Mouse (Mus musculus) spleen, embryonic (tissue): ENCODE data around the gene Pdk1.

Experiments used
- CTCF ChIA-PET: fragments of 350-600 bp; sonication (Branson Sonifier 250); formaldehyde crosslinking; loops from one replicate; lab custom pipeline; 2022; lab: Charles Lee

Gene Pdk1

GRCm38 (mm10) chr2:71872801-71873443 is at the start of gene Pdk1:
Gene Pdk1, plus strand, starts transcription at chr2:71873224.
- CTCF ChIA-PET = no interaction called here

DNA sequence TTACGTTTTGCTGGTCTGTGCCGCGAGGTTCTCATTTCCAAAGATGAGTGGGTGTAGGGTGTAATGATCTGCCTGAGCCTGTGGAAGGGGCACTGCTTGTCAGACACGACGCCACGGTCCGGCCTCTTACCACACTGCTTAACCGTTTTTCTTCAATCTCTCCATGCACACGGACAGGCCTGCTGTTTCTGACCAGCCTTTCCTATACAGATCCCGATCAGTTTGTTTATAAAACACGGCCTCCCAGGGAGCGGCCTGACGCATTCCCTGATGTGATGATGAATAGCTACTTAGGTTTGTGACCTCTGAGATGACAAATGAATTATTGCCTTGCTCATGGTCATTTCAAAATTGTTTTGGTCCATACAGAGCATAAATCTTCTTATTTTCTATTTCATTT is 48.9 kb upstream of the Pdk1 start:
- CTCF ChIA-PET = no interaction called here

- CTCF ChIA-PET = no interaction called here
These were observed 45.3 kb upstream of the Pdk1 start for GRCm38 (mm10) chr2:71827711-71828110.

DNA sequence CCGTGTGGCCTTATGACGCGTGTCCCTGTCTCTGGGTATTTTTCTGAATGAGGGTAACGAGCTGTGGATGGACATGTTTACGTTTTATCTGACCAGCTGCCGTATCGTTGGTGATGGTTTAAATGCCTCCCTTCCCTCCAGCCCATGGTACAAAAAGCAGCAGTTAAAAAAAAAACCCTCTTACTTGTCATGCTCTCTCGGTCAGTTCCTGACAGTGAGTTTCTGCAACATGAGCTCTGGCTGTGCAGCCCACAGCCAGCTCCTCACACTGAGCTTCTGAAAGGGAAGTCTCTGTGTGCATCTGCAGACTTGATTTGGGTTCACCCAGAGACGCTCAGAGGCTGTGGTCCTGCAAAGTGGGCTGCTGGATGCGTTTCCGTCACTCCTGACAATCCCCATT is 44.1 kb upstream of the Pdk1 start:
- CTCF ChIA-PET = no interaction called here

DNA sequence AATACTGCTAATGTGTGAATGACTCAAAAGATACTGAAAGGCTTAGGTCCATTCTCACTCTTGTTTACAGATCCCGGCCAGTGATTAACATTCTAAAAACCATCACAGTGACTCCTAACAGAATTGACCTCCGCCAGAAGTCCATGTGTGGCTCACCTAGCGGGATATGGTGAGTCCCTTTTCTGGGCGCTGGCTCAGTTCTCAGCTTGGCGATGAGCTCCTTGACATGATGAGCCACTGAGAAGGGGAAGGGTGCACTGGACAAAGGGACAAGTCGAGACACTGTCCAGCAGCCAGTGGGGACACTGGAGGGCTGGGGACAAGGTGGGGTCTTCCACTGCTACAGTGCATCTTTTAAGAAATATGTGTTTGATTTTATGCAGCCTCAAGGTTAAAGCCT is 39.4 kb upstream of the Pdk1 start:
- CTCF ChIA-PET = interaction anchor here (0.6 kb wide), 1 partner anchor 1574 kb away, joined by 6 read pairs; no protein-coding TSS in a partner anchor

DNA sequence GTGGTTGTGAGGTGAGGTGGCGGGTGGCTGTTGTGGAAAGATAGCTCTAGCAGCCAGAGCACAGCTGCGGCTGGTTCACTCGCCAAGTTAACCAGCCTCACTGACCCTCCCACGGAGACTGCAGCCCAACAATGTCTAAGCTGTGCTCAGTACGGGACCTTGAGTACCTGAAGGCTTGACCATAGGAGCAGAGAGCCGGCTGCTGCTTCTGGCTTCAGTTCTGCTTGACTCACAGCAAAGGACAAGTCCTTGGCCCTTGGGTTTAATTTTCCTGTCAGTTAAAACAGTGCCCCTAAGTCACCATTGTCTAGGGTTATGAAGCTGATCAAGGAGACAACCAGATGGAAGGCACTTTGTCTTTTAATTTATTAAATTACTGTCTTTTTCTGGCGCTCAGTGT is 38.7 kb upstream of the Pdk1 start:
- CTCF ChIA-PET = no interaction called here

GRCm38 (mm10) chr2:71835556-71835955 is 37.5 kb upstream of the Pdk1 start:
- CTCF ChIA-PET = no interaction called here

GRCm38 (mm10) chr2:71836232-71836631 is 36.8 kb upstream of the Pdk1 start:
- CTCF ChIA-PET = no interaction called here

- CTCF ChIA-PET = no interaction called here
These were observed 35.8 kb upstream of the Pdk1 start for GRCm38 (mm10) chr2:71837261-71837660.

- CTCF ChIA-PET = interaction anchor here (0.7 kb wide), 1 partner anchor 147 kb away, joined by 3 read pairs; no protein-coding TSS in a partner anchor
These were observed 35.2 kb upstream of the Pdk1 start for GRCm38 (mm10) chr2:71837791-71838190.

DNA sequence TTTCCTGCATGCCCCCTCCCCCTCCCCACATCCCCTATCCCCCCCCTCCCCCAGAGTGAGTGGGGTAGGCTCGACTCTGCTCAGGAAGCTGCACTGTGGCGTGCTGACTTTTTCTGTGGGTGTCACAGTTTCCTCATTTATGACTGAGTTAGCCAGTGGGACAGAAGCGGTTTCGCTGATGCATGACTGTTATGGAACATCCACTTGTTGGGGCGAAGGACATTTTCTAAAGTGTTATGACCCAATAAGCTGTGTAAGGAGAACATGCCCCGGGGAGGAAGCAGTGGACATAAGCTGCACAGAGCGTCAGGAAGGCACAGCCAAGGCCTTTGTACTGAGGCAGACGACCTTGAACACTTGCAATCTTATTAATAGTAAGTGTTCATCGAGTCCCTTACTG is 29.7 kb upstream of the Pdk1 start:
- CTCF ChIA-PET = interaction anchor here (0.7 kb wide), 1 partner anchor 11 kb away, joined by 6 read pairs; no protein-coding TSS in a partner anchor

DNA sequence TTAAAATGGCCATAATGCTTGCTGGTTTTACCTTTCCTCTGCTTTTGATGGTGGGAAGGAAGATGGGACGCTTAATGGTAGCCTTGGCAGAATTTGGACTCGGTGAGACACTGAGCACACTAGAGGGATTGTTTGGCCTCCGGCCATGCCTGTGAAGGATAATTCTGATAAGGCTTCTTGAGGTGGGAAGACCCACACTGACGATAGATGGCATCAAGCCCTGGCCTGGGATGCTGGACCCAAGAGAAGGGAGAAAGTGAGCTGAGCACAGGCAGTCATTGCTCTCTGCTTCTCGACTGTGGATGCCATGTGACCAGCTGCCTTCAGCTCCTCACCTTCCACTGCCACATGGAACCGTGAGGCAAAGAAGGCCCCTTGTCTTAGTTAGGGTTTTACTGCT is 28.1 kb upstream of the Pdk1 start:
- CTCF ChIA-PET = no interaction called here

- CTCF ChIA-PET = interaction anchor here (1.4 kb wide), 1 partner anchor 36 kb away, joined by 3 read pairs; no protein-coding TSS in a partner anchor
These were observed 20.9 kb upstream of the Pdk1 start for GRCm38 (mm10) chr2:71852161-71852560.

- CTCF ChIA-PET = no interaction called here
These were observed 17.9 kb upstream of the Pdk1 start for GRCm38 (mm10) chr2:71855076-71855475.

DNA sequence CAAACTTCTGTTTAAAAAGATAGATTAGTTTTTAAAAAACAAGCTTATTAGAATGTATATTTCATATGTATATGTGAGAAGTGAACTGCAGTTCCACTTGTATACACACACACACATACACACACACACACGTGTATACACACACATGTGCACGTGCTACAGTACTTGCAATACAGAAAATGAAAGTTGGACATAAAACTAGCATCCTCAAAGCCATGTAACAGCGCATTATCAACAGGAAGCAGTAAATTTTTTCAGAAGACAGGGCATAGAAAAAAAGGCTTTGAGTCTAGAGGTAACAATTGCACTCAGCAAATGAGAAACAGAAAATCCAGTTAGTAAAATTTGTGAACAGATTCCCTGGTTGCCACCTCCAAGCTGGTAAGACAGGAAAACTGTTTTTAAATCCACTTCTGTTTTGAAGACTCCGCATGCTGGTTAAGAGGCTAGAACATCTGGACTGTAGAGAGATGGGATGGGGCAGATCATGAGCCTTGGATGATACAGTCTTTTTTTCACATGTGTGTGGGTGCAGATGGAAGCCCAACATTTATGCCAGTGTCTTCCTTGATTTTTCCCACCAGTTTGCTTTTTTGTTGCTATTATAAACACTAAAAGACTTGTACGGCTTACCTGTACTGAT is 9.4 kb upstream of the Pdk1 start:
- CTCF ChIA-PET = no interaction called here

GRCm38 (mm10) chr2:71865022-71865421 is 8.0 kb upstream of the Pdk1 start:
- CTCF ChIA-PET = interaction anchor here (0.7 kb wide), 1 partner anchor 10 kb away, joined by 3 read pairs; no protein-coding TSS in a partner anchor

- CTCF ChIA-PET = interaction anchor here (0.7 kb wide), 1 partner anchor 23 kb away, joined by 3 read pairs; no protein-coding TSS in a partner anchor
These were observed 7.1 kb upstream of the Pdk1 start for GRCm38 (mm10) chr2:71865935-71866334.

DNA sequence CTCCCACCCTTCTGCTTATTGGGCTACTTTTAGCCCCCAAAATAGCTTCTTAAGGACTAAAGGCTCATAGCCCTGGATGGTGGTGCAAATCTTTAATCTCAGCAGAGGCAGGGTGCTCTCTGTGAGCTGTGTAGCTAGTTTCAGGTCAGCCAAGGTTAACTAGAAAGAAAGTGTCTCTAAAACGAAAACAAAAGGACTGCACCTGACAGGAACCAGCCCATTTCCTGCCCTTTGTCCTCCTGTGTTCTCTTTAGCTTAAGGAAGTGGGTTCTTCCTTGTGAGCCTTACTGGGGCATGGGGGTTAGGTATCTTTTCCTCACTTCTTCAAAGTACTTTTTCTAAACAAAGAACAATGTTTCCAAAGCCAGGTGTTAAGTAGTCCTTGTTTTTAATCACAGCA is 6.5 kb upstream of the Pdk1 start:
- CTCF ChIA-PET = interaction anchor here (0.7 kb wide), 1 partner anchor 24 kb away, joined by 3 read pairs; no protein-coding TSS in a partner anchor

- CTCF ChIA-PET = no interaction called here
These were observed 6.0 kb upstream of the Pdk1 start for GRCm38 (mm10) chr2:71867019-71867418.

DNA sequence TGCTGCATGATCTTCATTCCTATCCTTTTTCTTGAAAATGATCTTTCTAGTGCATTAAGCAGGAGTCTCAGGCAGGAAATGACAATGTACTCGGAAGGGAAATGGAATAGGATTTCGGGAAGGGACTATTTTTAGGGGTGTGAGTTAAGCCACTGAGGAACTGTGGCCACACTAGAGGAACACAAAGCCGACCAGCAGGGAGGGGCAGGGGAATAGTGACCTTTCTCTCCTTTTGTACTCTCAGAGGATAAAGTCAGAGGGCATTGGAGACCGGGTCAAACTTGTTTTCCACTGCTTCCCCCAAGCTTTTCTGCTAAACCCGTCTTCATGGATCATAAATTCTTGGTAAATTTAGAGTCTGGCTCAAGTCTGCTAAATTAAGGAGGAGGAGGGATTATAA is 5.5 kb upstream of the Pdk1 start:
- CTCF ChIA-PET = no interaction called here

- CTCF ChIA-PET = no interaction called here
These were observed 4.8 kb upstream of the Pdk1 start for GRCm38 (mm10) chr2:71868256-71868655.

DNA sequence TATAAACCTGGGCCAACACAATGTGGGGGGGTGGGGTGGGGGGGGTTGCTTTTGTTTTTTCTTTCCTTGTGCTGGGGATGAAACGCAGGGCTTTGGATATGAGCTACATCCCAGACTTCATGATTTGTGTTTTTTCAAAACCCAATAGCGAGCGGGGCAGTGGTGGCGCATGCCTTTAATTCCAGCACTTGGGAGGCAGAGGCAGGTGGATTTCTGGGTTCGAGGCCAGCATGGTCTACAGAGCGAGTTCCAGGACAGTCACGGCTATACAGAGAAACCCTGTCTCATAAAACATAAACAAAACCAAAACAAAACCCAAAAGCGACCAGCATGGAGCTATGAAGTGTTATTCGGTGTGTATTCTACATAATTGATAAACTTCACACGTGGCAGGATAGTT is 883 bp upstream of the Pdk1 start:
- CTCF ChIA-PET = interaction anchor here (0.6 kb wide), 1 partner anchor 215 kb away, joined by 16 read pairs; no protein-coding TSS in a partner anchor
